Mouse (Mus musculus): ENCODE measurements at regions not wholly inside any gene's neighbourhood (a gene's known extent, or its start where the extent isn't known, plus 50 kb on each side); places are given as distances from the start of the nearest gene placed in this dataset.
"Not testable (repeated sequence)": the region's sequence is repeated elsewhere in the genome, so short reads cannot be mapped to it uniquely, and the experiment has no call there.

- no peaks in the 10 kb centered on the region for H3K27me3 ChIP-seq (ENCODE audit: control insufficient read depth, insufficient read depth, low read length)
- H3K27ac ChIP-seq (ENCODE audit: low read depth, low read length): no peak overlapping the region
- no peak overlapping the region for H3K4me3 ChIP-seq (ENCODE audit: low read depth, low read length)
- DNase-seq (ENCODE audit: low spot score) (no peak), ATAC-seq (replicated peaks; ENCODE audit: low FRiP score) (no peak)
- no peaks in the 10 kb centered on the region for H3K36me3 ChIP-seq (ENCODE audit: control insufficient read depth, insufficient read depth, low read length)
- no peak overlapping the region for H3K9ac ChIP-seq (ENCODE audit: low read length)
- no peaks in the 10 kb centered on the region for H3K4me1 ChIP-seq (replicated peaks; ENCODE audit: control insufficient read depth, insufficient read depth, low read length)
- no peaks in the 10 kb centered on the region; the same call in 1 of the 2 replicates for H3K9me3 ChIP-seq (ENCODE audit: control insufficient read depth, low read length)
- no peak overlapping the region for H3K4me2 ChIP-seq (ENCODE audit: low read depth, low read length, severe bottlenecking)
- whole genome bisulfite sequencing: 40% methylated on average over 3 of the region's 3 CpGs
Measured at GRCm38 (mm10) chr14:120770579-120770978, 140.4 kb upstream of the Ipo5 start.

GRCm38 (mm10) chr14:120773001-120773400, 138.0 kb upstream of the Ipo5 start:
- not testable (repeated sequence) for H3K27ac ChIP-seq (ENCODE audit: low read depth, low read length); H3K9ac ChIP-seq (ENCODE audit: low read length); DNase-seq (ENCODE audit: low spot score); H3K27me3 ChIP-seq (ENCODE audit: control insufficient read depth, insufficient read depth, low read length); H3K4me3 ChIP-seq (ENCODE audit: low read depth, low read length); H3K36me3 ChIP-seq (ENCODE audit: control insufficient read depth, insufficient read depth, low read length); H3K9me3 ChIP-seq (ENCODE audit: control insufficient read depth, low read length); H3K4me1 ChIP-seq (replicated peaks; ENCODE audit: control insufficient read depth, insufficient read depth, low read length); ATAC-seq (replicated peaks; ENCODE audit: low FRiP score); H3K4me2 ChIP-seq (ENCODE audit: low read depth, low read length, severe bottlenecking)
- 71% methylated on average over 3 of the region's 4 CpGs for whole genome bisulfite sequencing

- Histone ChIP-seq H3K9me3 (ENCODE audit: control insufficient read depth, low read length) (no peaks in the 10 kb centered on the region; the same call in 1 of the 2 replicates), H3K4me1 (replicated peaks; ENCODE audit: control insufficient read depth, insufficient read depth, low read length) (no peaks in the 10 kb centered on the region), H3K36me3 (ENCODE audit: control insufficient read depth, insufficient read depth, low read length) (no peaks in the 10 kb centered on the region), H3K27me3 (ENCODE audit: control insufficient read depth, insufficient read depth, low read length) (no peaks in the 10 kb centered on the region), H3K27ac (ENCODE audit: low read depth, low read length) (no peak overlapping the region), H3K4me2 (ENCODE audit: low read depth, low read length, severe bottlenecking) (no peak overlapping the region), H3K9ac (ENCODE audit: low read length) (no peak overlapping the region), H3K4me3 (ENCODE audit: low read depth, low read length) (no peak overlapping the region)
- ATAC-seq (replicated peaks; ENCODE audit: low FRiP score) (no peak), DNase-seq (ENCODE audit: low spot score) (no peak)
- WGBS: 83% methylated on average over 4 of the region's 4 CpGs
Measured at GRCm38 (mm10) chr14:120791828-120792554, 119.0 kb upstream of the Ipo5 start.

GRCm38 (mm10) chr14:120797916-120798490, 113.0 kb upstream of the Ipo5 start:
- ATAC-seq (replicated peaks; ENCODE audit: low FRiP score) (no peak), DNase-seq (ENCODE audit: low spot score) (no peak)
- H3K36me3 ChIP-seq (ENCODE audit: control insufficient read depth, insufficient read depth, low read length): no peaks in the 10 kb centered on the region
- H3K27me3 ChIP-seq (ENCODE audit: control insufficient read depth, insufficient read depth, low read length): no peaks in the 10 kb centered on the region
- 75% methylated on average over 7 of the region's 7 CpGs for WGBS
- H3K9ac ChIP-seq (ENCODE audit: low read length): no peak overlapping the region
- H3K27ac ChIP-seq (ENCODE audit: low read depth, low read length): no peak overlapping the region
- no peak overlapping the region for H3K4me2 ChIP-seq (ENCODE audit: low read depth, low read length, severe bottlenecking)
- peaks cover 1% of the 10 kb centered on the region; the same call in 1 of the 2 replicates for H3K4me1 ChIP-seq (replicated peaks; ENCODE audit: control insufficient read depth, insufficient read depth, low read length)
- no peaks in the 10 kb centered on the region; the same call in 1 of the 2 replicates for H3K9me3 ChIP-seq (ENCODE audit: control insufficient read depth, low read length)
- H3K4me3 ChIP-seq (ENCODE audit: low read depth, low read length): no peak overlapping the region

GRCm38 (mm10) chr14:120803191-120803590, 107.8 kb upstream of the Ipo5 start:
- ATAC-seq (replicated peaks; ENCODE audit: low FRiP score): no peak; the same call in 1 of the 2 replicates
- WGBS: 16% methylated on average over 6 of the region's 6 CpGs
- Histone ChIP-seq H3K4me2 (ENCODE audit: low read depth, low read length, severe bottlenecking) (peak overlapping the region; percentile 41), H3K9ac (ENCODE audit: low read length) (peak overlapping the region; percentile 1; the same call in 1 of the 2 replicates), H3K27me3 (ENCODE audit: control insufficient read depth, insufficient read depth, low read length) (no peaks in the 10 kb centered on the region), H3K27ac (ENCODE audit: low read depth, low read length) (peak overlapping the region; percentile 90), H3K4me1 (replicated peaks; ENCODE audit: control insufficient read depth, insufficient read depth, low read length) (peaks cover 4% of the 10 kb centered on the region; the same call in 1 of the 2 replicates), H3K4me3 (ENCODE audit: low read depth, low read length) (no peak overlapping the region), H3K9me3 (ENCODE audit: control insufficient read depth, low read length) (no peaks in the 10 kb centered on the region), H3K36me3 (ENCODE audit: control insufficient read depth, insufficient read depth, low read length) (no peaks in the 10 kb centered on the region)
- DNase-seq (ENCODE audit: low spot score): no peak

- peak overlapping the region; percentile 90 for H3K27ac ChIP-seq (ENCODE audit: low read depth, low read length)
- WGBS: under 1% methylated on average over 12 of the region's 12 CpGs
- H3K9me3 ChIP-seq (ENCODE audit: control insufficient read depth, low read length): no peaks in the 10 kb centered on the region
- no peaks in the 10 kb centered on the region for H3K36me3 ChIP-seq (ENCODE audit: control insufficient read depth, insufficient read depth, low read length)
- peak overlapping the region; percentile 41 for H3K4me2 ChIP-seq (ENCODE audit: low read depth, low read length, severe bottlenecking)
- H3K27me3 ChIP-seq (ENCODE audit: control insufficient read depth, insufficient read depth, low read length): no peaks in the 10 kb centered on the region
- peak overlapping the region; percentile 43 for H3K9ac ChIP-seq (ENCODE audit: low read length)
- H3K4me1 ChIP-seq (replicated peaks; ENCODE audit: control insufficient read depth, insufficient read depth, low read length): peaks cover 4% of the 10 kb centered on the region; the same call in 1 of the 2 replicates
- H3K4me3 ChIP-seq (ENCODE audit: low read depth, low read length): no peak overlapping the region
- DNase-seq (ENCODE audit: low spot score) (peak; percentile 91), ATAC-seq (replicated peaks; ENCODE audit: low FRiP score) (peak; percentile 91)
Measured at GRCm38 (mm10) chr14:120803739-120804138, 107.3 kb upstream of the Ipo5 start.

GRCm38 (mm10) chr14:120804183-120804848, 106.7 kb upstream of the Ipo5 start:
- H3K4me2 ChIP-seq (ENCODE audit: low read depth, low read length, severe bottlenecking): peak overlapping the region; percentile 41
- peak overlapping the region; percentile 43 for H3K9ac ChIP-seq (ENCODE audit: low read length)
- ATAC-seq (replicated peaks; ENCODE audit: low FRiP score): peak; percentile 67
- H3K27ac ChIP-seq (ENCODE audit: low read depth, low read length): peak overlapping the region; percentile 90
- peaks cover 4% of the 10 kb centered on the region; the same call in 1 of the 2 replicates for H3K4me1 ChIP-seq (replicated peaks; ENCODE audit: control insufficient read depth, insufficient read depth, low read length)
- H3K4me3 ChIP-seq (ENCODE audit: low read depth, low read length): no peak overlapping the region
- no peaks in the 10 kb centered on the region for H3K27me3 ChIP-seq (ENCODE audit: control insufficient read depth, insufficient read depth, low read length)
- 2% methylated on average over 7 of the region's 7 CpGs for WGBS
- no peaks in the 10 kb centered on the region for H3K36me3 ChIP-seq (ENCODE audit: control insufficient read depth, insufficient read depth, low read length)
- peak; percentile 67 for DNase-seq (ENCODE audit: low spot score)
- no peaks in the 10 kb centered on the region for H3K9me3 ChIP-seq (ENCODE audit: control insufficient read depth, low read length)

- ATAC-seq (replicated peaks; ENCODE audit: low FRiP score): no peak
- Histone ChIP-seq H3K4me2 (ENCODE audit: low read depth, low read length, severe bottlenecking) (no peak overlapping the region), H3K36me3 (ENCODE audit: control insufficient read depth, insufficient read depth, low read length) (no peaks in the 10 kb centered on the region), H3K9me3 (ENCODE audit: control insufficient read depth, low read length) (no peaks in the 10 kb centered on the region), H3K4me1 (replicated peaks; ENCODE audit: control insufficient read depth, insufficient read depth, low read length) (peaks cover 4% of the 10 kb centered on the region; the same call in 1 of the 2 replicates), H3K27ac (ENCODE audit: low read depth, low read length) (peak overlapping the region; percentile 90; the same call in 1 of the 2 replicates), H3K27me3 (ENCODE audit: control insufficient read depth, insufficient read depth, low read length) (no peaks in the 10 kb centered on the region), H3K9ac (ENCODE audit: low read length) (no peak overlapping the region), H3K4me3 (ENCODE audit: low read depth, low read length) (no peak overlapping the region)
- 38% methylated on average over 6 of the region's 6 CpGs for WGBS
- no peak for DNase-seq (ENCODE audit: low spot score)
Measured at GRCm38 (mm10) chr14:120805137-120805536, 105.9 kb upstream of the Ipo5 start.
